Mouse (Mus musculus): ENCODE results near the gene Brd2. TPM values are rescaled to one million over a fixed set of nuclear protein-coding genes. Genes with fewer than 3 reads are reported as not detected.

The Brd2 gene
- total and polyA plus RNA-seq, 3 experiments = 99.5 to 252 (median 189) TPM

- peaks cover 0 to 11% of the 10 kb centered on the region in 2 experiments; a peak in 2 of 4 replicates for H3K36me3 ChIP-seq (ENCODE audit: control insufficient read depth in 1 of 2, insufficient read depth in 2 of 2, low read length in 2 of 2)
- H3K79me2 ChIP-seq (ENCODE audit: control insufficient read depth, insufficient read depth, low read length, poor library complexity) = peaks cover 8% of the 10 kb centered on the region
- no peak overlapping the region for H3K4me3 ChIP-seq (ENCODE audit: control insufficient read depth in 1 of 2, insufficient read depth in 1 of 2, low read depth in 2 of 2, low read length in 2 of 2)
- no peak for DNase-seq (ENCODE audit: low read depth, low spot score)
- H3K27me3 ChIP-seq (ENCODE audit: control insufficient read depth in 1 of 2, insufficient read depth in 2 of 2, low read length in 2 of 2) = no peaks in the 10 kb centered on the region
- TF ChIP-seq GATA1 (IDR thresholded peaks at IDR 0.05; ENCODE audit: low read depth, low read length) = no peak
- 0 out of 4 replicates have a peak, but pooled peaks of 1 of the 2 experiments have one; percentile 19 for TF ChIP-seq POLR2A (IDR thresholded peaks at IDR 0.05; ENCODE audit: control insufficient read depth in 1 of 2, insufficient read depth in 1 of 2, low read depth in 1 of 2, low read length in 2 of 2, poor library complexity in 1 of 2)
- no peak for TF ChIP-seq MEF2A (IDR thresholded peaks at IDR 0.05; ENCODE audit: extremely low read depth, insufficient replicate concordance, low read depth, low read length, poor library complexity, severe bottlenecking)
- H3K9me3 ChIP-seq (replicated peaks; ENCODE audit: insufficient read depth, low read length) = no peaks in the 10 kb centered on the region
- H3K4me1 ChIP-seq (ENCODE audit: control insufficient read depth in 1 of 2, insufficient read depth in 2 of 2, low read length in 2 of 2) = peaks cover 3 to 23% of the 10 kb centered on the region in 2 experiments
- H3K9ac ChIP-seq (ENCODE audit: control insufficient read depth, low read depth, low read length, poor library complexity, severe bottlenecking) = no peak overlapping the region
- no peak overlapping the region for H3K27ac ChIP-seq (ENCODE audit: control insufficient read depth, low read depth, low read length)
Observed at GRCm38 (mm10) chr17:34128264-34128937, 6.0 kb upstream of the Brd2 start.

GRCm38 (mm10) chr17:34127475-34127874 is 5.0 kb upstream of the Brd2 start:
- Histone ChIP-seq H3K36me3 (ENCODE audit: control insufficient read depth in 1 of 2, insufficient read depth in 2 of 2, low read length in 2 of 2) (peaks cover 0 to 11% of the 10 kb centered on the region in 2 experiments; a peak in 2 of 4 replicates), H3K9me3 (replicated peaks; ENCODE audit: insufficient read depth, low read length) (no peaks in the 10 kb centered on the region), H3K9ac (ENCODE audit: control insufficient read depth, low read depth, low read length, poor library complexity, severe bottlenecking) (no peak overlapping the region), H3K4me3 (ENCODE audit: control insufficient read depth in 1 of 2, insufficient read depth in 1 of 2, low read depth in 2 of 2, low read length in 2 of 2) (no peak overlapping the region), H3K27me3 (ENCODE audit: control insufficient read depth in 1 of 2, insufficient read depth in 2 of 2, low read length in 2 of 2) (no peaks in the 10 kb centered on the region), H3K4me1 (ENCODE audit: control insufficient read depth in 1 of 2, insufficient read depth in 2 of 2, low read length in 2 of 2) (peaks cover 3 to 23% of the 10 kb centered on the region in 2 experiments), H3K27ac (ENCODE audit: control insufficient read depth, low read depth, low read length) (no peak overlapping the region), H3K79me2 (ENCODE audit: control insufficient read depth, insufficient read depth, low read length, poor library complexity) (peaks cover 14% of the 10 kb centered on the region)
- peak; percentile 76 for DNase-seq (ENCODE audit: low read depth, low spot score)
- no peak for TF ChIP-seq USF2 (IDR thresholded peaks at IDR 0.05; ENCODE audit: borderline replicate concordance in 1 of 2, insufficient read depth in 1 of 2, low read depth in 1 of 2, low read length in 2 of 2)
- TF ChIP-seq POLR2AphosphoS2 (IDR thresholded peaks at IDR 0.05; ENCODE audit: low read length) = peak; percentile 43; the same call in 1 of the 2 replicates

DNA sequence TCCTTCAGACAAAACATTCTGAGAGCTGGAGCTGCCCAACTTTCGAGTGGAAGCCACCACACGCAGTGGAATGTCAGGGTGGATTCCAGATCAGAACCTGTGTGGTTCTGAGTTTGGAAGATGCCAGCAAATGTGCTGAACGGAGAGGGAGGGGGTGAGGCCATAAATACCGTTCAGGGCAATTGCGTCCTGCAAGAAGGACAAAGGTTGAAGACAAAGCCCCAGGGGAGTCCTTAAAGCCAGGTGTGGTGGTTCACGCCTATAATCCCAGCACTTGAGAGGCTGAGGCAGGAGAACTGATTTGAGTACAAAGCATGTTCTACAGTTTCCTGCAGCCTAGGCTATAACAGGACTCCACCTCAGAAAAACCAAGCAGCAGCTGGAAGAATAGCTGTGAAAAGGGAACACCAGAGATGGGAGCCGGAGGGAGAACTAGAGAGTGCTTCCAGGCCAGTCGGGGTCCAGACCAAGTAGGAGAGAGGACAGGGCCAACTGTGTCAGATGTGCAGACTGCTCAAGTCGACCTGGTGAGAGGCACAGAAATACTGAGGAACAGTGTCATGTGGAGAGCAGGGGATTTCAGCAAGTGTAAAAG is 4.5 kb upstream of the Brd2 start:
- peaks cover 0 to 11% of the 10 kb centered on the region in 2 experiments; a peak in 2 of 4 replicates for H3K36me3 ChIP-seq (ENCODE audit: control insufficient read depth in 1 of 2, insufficient read depth in 2 of 2, low read length in 2 of 2)
- no peaks in the 10 kb centered on the region for H3K9me3 ChIP-seq (replicated peaks; ENCODE audit: insufficient read depth, low read length)
- no peak overlapping the region for H3K4me3 ChIP-seq (ENCODE audit: control insufficient read depth in 1 of 2, insufficient read depth in 1 of 2, low read depth in 2 of 2, low read length in 2 of 2)
- peaks cover 19% of the 10 kb centered on the region for H3K79me2 ChIP-seq (ENCODE audit: control insufficient read depth, insufficient read depth, low read length, poor library complexity)
- H3K4me1 ChIP-seq (ENCODE audit: control insufficient read depth in 1 of 2, insufficient read depth in 2 of 2, low read length in 2 of 2) = peaks cover 3 to 23% of the 10 kb centered on the region in 2 experiments
- no peak for DNase-seq (ENCODE audit: low read depth, low spot score)
- no peak overlapping the region for H3K9ac ChIP-seq (ENCODE audit: control insufficient read depth, low read depth, low read length, poor library complexity, severe bottlenecking)
- TF ChIP-seq CHD2 (IDR thresholded peaks at IDR 0.05; ENCODE audit: low read length) (no peak), MYC (IDR thresholded peaks at IDR 0.05; ENCODE audit: low read depth, low read length) (no peak), USF1 (IDR thresholded peaks at IDR 0.05; ENCODE audit: low read depth, low read length) (no peak), MAZ (IDR thresholded peaks at IDR 0.05; ENCODE audit: low read depth, low read length) (no peak), POLR2AphosphoS5 (IDR thresholded peaks at IDR 0.05; ENCODE audit: borderline replicate concordance, low read depth, low read length) (no peak), JUND (IDR thresholded peaks at IDR 0.05; ENCODE audit: low read depth, low read length) (no peak), CTCF (IDR thresholded peaks at IDR 0.05 in 2 of 3, conservative IDR thresholded peaks at IDR 0.05 in 1 of 3; ENCODE audit: control insufficient read depth in 1 of 3, insufficient read depth in 1 of 3, low read depth in 2 of 3, low read length in 3 of 3, poor library complexity in 1 of 3, severe bottlenecking in 1 of 3) (no peak), NRF1 (IDR thresholded peaks at IDR 0.05; ENCODE audit: insufficient read depth, low read depth, low read length, poor library complexity, severe bottlenecking) (no peak), UBTF (IDR thresholded peaks at IDR 0.05; ENCODE audit: borderline replicate concordance, insufficient read depth, low read depth, low read length) (no peak), NELFE (IDR thresholded peaks at IDR 0.05; ENCODE audit: low read depth, low read length) (no peak)
- H3K27ac ChIP-seq (ENCODE audit: control insufficient read depth, low read depth, low read length) = no peak overlapping the region
- H3K27me3 ChIP-seq (ENCODE audit: control insufficient read depth in 1 of 2, insufficient read depth in 2 of 2, low read length in 2 of 2) = no peaks in the 10 kb centered on the region
